Mouse (Mus musculus): ENCODE measurements around the gene Nhsl1. TPM values are rescaled to one million over a fixed set of nuclear protein-coding genes. Genes with fewer than 3 reads are reported as not detected.
A peak's percentile ranks its signal among the peaks of the same experiment; 100 is the strongest.

Nhsl1 gene
- polyA plus RNA-seq, 1 experiment from 2014 or later = 23.4 TPM

DNA sequence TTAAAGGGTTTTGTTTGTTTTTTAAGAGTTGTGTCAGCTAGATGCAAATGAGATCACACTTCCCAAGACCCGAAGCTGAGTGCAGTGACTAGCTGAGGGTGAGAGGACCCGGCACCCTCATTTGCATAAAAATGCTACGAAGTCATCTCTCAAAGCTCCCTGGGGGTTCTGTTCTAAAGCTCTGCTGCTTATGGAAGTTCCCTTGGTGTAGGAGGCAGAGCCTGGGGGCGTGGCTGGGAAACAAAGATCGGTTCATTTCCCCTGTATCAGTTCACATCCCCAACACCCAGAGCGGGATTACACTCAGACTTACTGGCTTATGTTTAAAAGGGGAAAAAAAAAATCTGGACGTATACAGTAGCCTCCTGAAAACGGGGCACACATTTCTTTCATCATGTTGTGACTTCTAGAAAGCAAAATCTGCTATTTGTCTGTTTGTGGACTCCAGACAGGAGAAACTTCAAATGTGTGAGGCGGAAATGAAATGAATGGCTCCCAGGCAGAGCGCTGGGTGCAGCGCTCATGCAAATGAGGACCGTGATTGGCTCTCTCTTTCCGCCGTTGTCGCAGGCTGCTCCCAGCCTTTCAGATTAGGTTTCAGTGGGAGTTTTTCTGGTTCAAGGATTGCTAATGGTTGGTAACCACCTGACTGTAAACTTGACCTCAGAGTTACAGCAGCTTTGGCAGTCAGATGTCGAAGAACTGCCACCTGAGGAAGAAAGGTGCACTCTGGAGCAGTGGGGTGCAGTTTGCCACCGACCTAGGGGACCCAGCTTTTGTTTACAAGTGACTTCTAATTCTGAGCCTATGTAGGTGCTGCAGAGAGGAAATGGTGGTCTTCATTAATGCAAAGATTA, 150.7 kb downstream of the Nhsl1 start:
- H3K27ac ChIP-seq (ENCODE audit: low read depth, low read length) = peak overlapping the region; percentile 74
- DNase-seq (ENCODE audit: low spot score) (peak; percentile 87), ATAC-seq (ENCODE audit: low FRiP score) (peak; percentile 87)
- H3K9me3 ChIP-seq (ENCODE audit: control insufficient read depth, low read length) = no peaks in the 10 kb centered on the region
- peak overlapping the region; percentile 40 for H3K4me2 ChIP-seq (replicated peaks; ENCODE audit: low read depth, low read length)
- H3K9ac ChIP-seq (ENCODE audit: low read depth, low read length) = peak overlapping the region; percentile 57; the same call in 1 of the 2 replicates
- H3K4me3 ChIP-seq (ENCODE audit: low read depth, low read length) = peak overlapping the region; percentile 27
- H3K27me3 ChIP-seq (ENCODE audit: control insufficient read depth, insufficient read depth, low read length) = no peaks in the 10 kb centered on the region
- H3K36me3 ChIP-seq (ENCODE audit: control insufficient read depth, insufficient read depth, low read length) = no peaks in the 10 kb centered on the region
- no peaks in the 10 kb centered on the region for H3K4me1 ChIP-seq (replicated peaks; ENCODE audit: control insufficient read depth, insufficient read depth, low read length)
- WGBS = under 1% methylated on average over 17 of the region's 17 CpGs

GRCm38 (mm10) chr10:18470351-18471060, 151.7 kb downstream of the Nhsl1 start:
- Histone ChIP-seq H3K4me1 (replicated peaks; ENCODE audit: control insufficient read depth, insufficient read depth, low read length) (no peaks in the 10 kb centered on the region), H3K27ac (ENCODE audit: low read depth, low read length) (peak overlapping the region; percentile 74), H3K4me3 (ENCODE audit: low read depth, low read length) (peak overlapping the region; percentile 27), H3K9ac (ENCODE audit: low read depth, low read length) (peak overlapping the region; percentile 57), H3K9me3 (ENCODE audit: control insufficient read depth, low read length) (no peaks in the 10 kb centered on the region), H3K4me2 (replicated peaks; ENCODE audit: low read depth, low read length) (peak overlapping the region; percentile 40), H3K36me3 (ENCODE audit: control insufficient read depth, insufficient read depth, low read length) (no peaks in the 10 kb centered on the region), H3K27me3 (ENCODE audit: control insufficient read depth, insufficient read depth, low read length) (no peaks in the 10 kb centered on the region)
- ATAC-seq (ENCODE audit: low FRiP score) (peak; percentile 65), DNase-seq (ENCODE audit: low spot score) (peak; percentile 56)
- 14% methylated on average over 20 of the region's 20 CpGs for WGBS

DNA sequence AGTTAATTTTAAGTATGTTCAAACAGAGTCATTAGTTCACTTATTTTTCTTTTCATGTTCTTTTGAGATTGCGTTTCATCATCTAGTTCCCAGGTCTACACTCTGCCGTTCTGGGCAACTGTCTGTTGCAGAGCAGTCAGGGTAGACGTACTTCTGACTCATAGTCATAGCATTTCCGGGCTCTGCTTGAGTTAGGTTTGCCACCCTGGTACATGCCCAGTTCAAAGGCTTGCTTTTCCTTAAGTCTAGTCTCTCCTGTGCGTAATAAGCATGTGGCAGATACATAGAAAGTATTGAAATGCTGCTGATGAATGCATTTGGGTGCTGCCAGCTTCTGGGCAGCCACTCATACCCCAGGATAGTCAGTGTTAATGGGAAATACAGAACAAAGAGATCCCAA, 152.9 kb downstream of the Nhsl1 start:
- H3K27ac ChIP-seq (ENCODE audit: low read depth, low read length) = peak overlapping the region; percentile 19; the same call in 1 of the 2 replicates
- no peaks in the 10 kb centered on the region for H3K36me3 ChIP-seq (ENCODE audit: control insufficient read depth, insufficient read depth, low read length)
- DNase-seq (ENCODE audit: low spot score) (no peak), ATAC-seq (ENCODE audit: low FRiP score) (no peak)
- peak overlapping the region; percentile 34; the same call in 1 of the 2 replicates for H3K9ac ChIP-seq (ENCODE audit: low read depth, low read length)
- H3K4me2 ChIP-seq (replicated peaks; ENCODE audit: low read depth, low read length) = peak overlapping the region; percentile 40
- WGBS = 88% methylated on average over 5 of the region's 5 CpGs
- H3K4me1 ChIP-seq (replicated peaks; ENCODE audit: control insufficient read depth, insufficient read depth, low read length) = no peaks in the 10 kb centered on the region
- H3K4me3 ChIP-seq (ENCODE audit: low read depth, low read length) = peak overlapping the region; percentile 27
- no peaks in the 10 kb centered on the region for H3K9me3 ChIP-seq (ENCODE audit: control insufficient read depth, low read length)
- H3K27me3 ChIP-seq (ENCODE audit: control insufficient read depth, insufficient read depth, low read length) = no peaks in the 10 kb centered on the region

GRCm38 (mm10) chr10:18475126-18475525, 156.3 kb downstream of the Nhsl1 start:
- no peak for ATAC-seq (ENCODE audit: low FRiP score)
- Histone ChIP-seq H3K27ac (ENCODE audit: low read depth, low read length) (no peak overlapping the region), H3K36me3 (ENCODE audit: control insufficient read depth, insufficient read depth, low read length) (no peaks in the 10 kb centered on the region), H3K4me2 (replicated peaks; ENCODE audit: low read depth, low read length) (no peak overlapping the region), H3K9ac (ENCODE audit: low read depth, low read length) (no peak overlapping the region), H3K4me3 (ENCODE audit: low read depth, low read length) (no peak overlapping the region), H3K4me1 (replicated peaks; ENCODE audit: control insufficient read depth, insufficient read depth, low read length) (no peaks in the 10 kb centered on the region), H3K27me3 (ENCODE audit: control insufficient read depth, insufficient read depth, low read length) (no peaks in the 10 kb centered on the region), H3K9me3 (ENCODE audit: control insufficient read depth, low read length) (no peaks in the 10 kb centered on the region)
- 79% methylated on average over 6 of the region's 6 CpGs for WGBS
- DNase-seq (ENCODE audit: low spot score) = no peak

GRCm38 (mm10) chr10:18478294-18478693, 159.5 kb downstream of the Nhsl1 start:
- DNase-seq (ENCODE audit: low spot score) (no peak), ATAC-seq (ENCODE audit: low FRiP score) (no peak)
- 92% methylated on average over 4 of the region's 4 CpGs for WGBS
- Histone ChIP-seq H3K4me2 (replicated peaks; ENCODE audit: low read depth, low read length) (no peak overlapping the region), H3K27ac (ENCODE audit: low read depth, low read length) (no peak overlapping the region), H3K4me1 (replicated peaks; ENCODE audit: control insufficient read depth, insufficient read depth, low read length) (no peaks in the 10 kb centered on the region; the same call in 1 of the 2 replicates), H3K9ac (ENCODE audit: low read depth, low read length) (no peak overlapping the region), H3K4me3 (ENCODE audit: low read depth, low read length) (no peak overlapping the region), H3K9me3 (ENCODE audit: control insufficient read depth, low read length) (no peaks in the 10 kb centered on the region), H3K36me3 (ENCODE audit: control insufficient read depth, insufficient read depth, low read length) (no peaks in the 10 kb centered on the region), H3K27me3 (ENCODE audit: control insufficient read depth, insufficient read depth, low read length) (no peaks in the 10 kb centered on the region)

DNA sequence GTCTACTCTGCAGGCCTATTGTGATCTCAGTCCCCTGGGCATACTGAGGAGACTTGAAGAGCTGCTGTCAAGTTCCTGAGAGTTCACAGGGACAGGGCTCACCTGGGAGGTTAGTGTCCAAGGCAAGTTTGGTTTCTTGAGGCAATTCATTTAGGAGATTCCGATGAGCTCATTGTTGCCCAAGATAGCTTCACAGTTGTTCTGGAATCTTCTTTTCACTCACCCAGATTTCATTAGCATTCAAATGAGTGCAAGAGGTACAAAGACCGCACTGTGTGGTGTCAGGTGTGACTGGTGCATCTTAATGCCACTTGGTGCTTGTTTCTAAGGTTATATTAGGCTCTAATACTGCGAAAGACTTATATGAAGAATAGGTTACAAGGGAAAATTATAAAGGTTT, 160.5 kb downstream of the Nhsl1 start:
- H3K9me3 ChIP-seq (ENCODE audit: control insufficient read depth, low read length) = no peaks in the 10 kb centered on the region
- WGBS = 93% methylated on average over 3 of the region's 3 CpGs

GRCm38 (mm10) chr10:18480836-18481235, 162.1 kb downstream of the Nhsl1 start:
- Histone ChIP-seq H3K9ac (ENCODE audit: low read depth, low read length) (no peak overlapping the region), H3K9me3 (ENCODE audit: control insufficient read depth, low read length) (no peaks in the 10 kb centered on the region), H3K27me3 (ENCODE audit: control insufficient read depth, insufficient read depth, low read length) (no peaks in the 10 kb centered on the region), H3K4me1 (replicated peaks; ENCODE audit: control insufficient read depth, insufficient read depth, low read length) (no peaks in the 10 kb centered on the region; the same call in 1 of the 2 replicates), H3K4me3 (ENCODE audit: low read depth, low read length) (no peak overlapping the region), H3K27ac (ENCODE audit: low read depth, low read length) (no peak overlapping the region), H3K4me2 (replicated peaks; ENCODE audit: low read depth, low read length) (no peak overlapping the region), H3K36me3 (ENCODE audit: control insufficient read depth, insufficient read depth, low read length) (no peaks in the 10 kb centered on the region)
- DNase-seq (ENCODE audit: low spot score) (no peak), ATAC-seq (ENCODE audit: low FRiP score) (no peak)
- WGBS = 95% methylated on average over 10 of the region's 10 CpGs

More for the DNA sequence above, 160.5 kb downstream of the Nhsl1 start:
- H3K4me1 ChIP-seq (replicated peaks; ENCODE audit: control insufficient read depth, insufficient read depth, low read length) = no peaks in the 10 kb centered on the region; the same call in 1 of the 2 replicates
- H3K27me3 ChIP-seq (ENCODE audit: control insufficient read depth, insufficient read depth, low read length) = no peaks in the 10 kb centered on the region
- no peak overlapping the region for H3K4me3 ChIP-seq (ENCODE audit: low read depth, low read length)
- no peak overlapping the region for H3K9ac ChIP-seq (ENCODE audit: low read depth, low read length)
- no peak overlapping the region for H3K4me2 ChIP-seq (replicated peaks; ENCODE audit: low read depth, low read length)
- H3K27ac ChIP-seq (ENCODE audit: low read depth, low read length) = no peak overlapping the region
- ATAC-seq (ENCODE audit: low FRiP score) (no peak), DNase-seq (ENCODE audit: low spot score) (no peak)
- no peaks in the 10 kb centered on the region for H3K36me3 ChIP-seq (ENCODE audit: control insufficient read depth, insufficient read depth, low read length)

- no peaks in the 10 kb centered on the region for H3K9me3 ChIP-seq (ENCODE audit: control insufficient read depth, low read length)
- H3K4me3 ChIP-seq (ENCODE audit: low read depth, low read length) = no peak overlapping the region
- ATAC-seq (ENCODE audit: low FRiP score) (peak; percentile 57), DNase-seq (ENCODE audit: low spot score) (peak; percentile 38)
- no peaks in the 10 kb centered on the region for H3K36me3 ChIP-seq (ENCODE audit: control insufficient read depth, insufficient read depth, low read length)
- H3K27ac ChIP-seq (ENCODE audit: low read depth, low read length) = peak overlapping the region; percentile 79
- 9% methylated on average over 4 of the region's 4 CpGs for WGBS
- H3K4me1 ChIP-seq (replicated peaks; ENCODE audit: control insufficient read depth, insufficient read depth, low read length) = no peaks in the 10 kb centered on the region; the same call in 1 of the 2 replicates
- no peak overlapping the region for H3K4me2 ChIP-seq (replicated peaks; ENCODE audit: low read depth, low read length)
- no peaks in the 10 kb centered on the region for H3K27me3 ChIP-seq (ENCODE audit: control insufficient read depth, insufficient read depth, low read length)
- peak overlapping the region; percentile 20; the same call in 1 of the 2 replicates for H3K9ac ChIP-seq (ENCODE audit: low read depth, low read length)
Observed at GRCm38 (mm10) chr10:18482558-18483141, 163.9 kb downstream of the Nhsl1 start.

All from hindbrain, embryonic 11.5 days (tissue).